Mouse (Mus musculus): ENCODE data around the gene Rufy3.
A peak's percentile ranks its signal among the peaks of the same experiment; 100 is the strongest.

DNA sequence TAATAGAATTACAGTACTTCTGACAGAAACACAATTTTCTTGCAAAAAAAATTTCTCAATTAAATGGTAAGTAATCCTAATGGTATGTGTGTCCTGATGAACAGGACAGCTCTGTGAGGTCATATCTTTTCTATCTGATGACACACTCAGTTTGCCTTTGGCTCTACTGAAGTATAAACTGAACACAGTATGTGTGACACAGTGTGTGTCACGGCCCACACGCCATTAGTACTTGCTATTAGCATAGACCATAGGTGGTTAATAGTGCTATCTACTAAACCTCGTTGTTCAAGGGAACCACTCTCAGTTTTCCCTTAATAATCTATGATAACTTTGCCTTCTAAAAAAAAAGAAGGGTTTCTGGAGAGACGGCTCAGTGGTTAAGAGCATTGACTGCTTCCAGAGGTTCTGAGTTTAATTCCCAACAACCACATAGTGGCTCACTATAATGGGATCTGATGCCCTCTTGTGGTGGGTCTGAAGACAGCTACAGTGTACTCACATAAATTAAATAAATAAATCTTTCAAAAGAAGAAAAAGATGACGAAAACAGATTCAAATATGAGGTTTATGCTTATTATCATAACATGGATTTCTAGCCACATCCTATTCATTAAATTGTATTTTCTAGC lies 22.1 kb upstream of the Rufy3 start:
- peak; percentile 87 for TF ChIP-seq CTCF (IDR thresholded peaks at IDR 0.05)
- TF ChIP-seq POLR2A (IDR thresholded peaks at IDR 0.05; ENCODE audit: insufficient read depth, low read depth, low read length), result no peak
- TF ChIP-seq EP300 (IDR thresholded peaks at IDR 0.05; ENCODE audit: insufficient read depth, low read depth, low read length), result no peak
